Mouse (Mus musculus): ENCODE results near the gene Daxx. TPM values are rescaled to one million over a fixed set of nuclear protein-coding genes. Genes with fewer than 3 reads are reported as not detected.
"Not testable (repeated sequence)": the region's sequence is repeated elsewhere in the genome, so short reads cannot be mapped to it uniquely, and the experiment has no call there.

Daxx gene
- 51.0 TPM in 2 replicates for polyA plus RNA-seq (2015; fragmentation: Nextera tagmentation; extraction: Ambion mirVana)

GRCm38 (mm10) chr17:33909077-33909868, at the start of gene Daxx:
Gene Daxx (plus strand): TSS chr17:33909414.
- Histone ChIP-seq H3K9me3 (no peaks in the 10 kb centered on the region), H3K4me1 (replicated peaks) (peaks cover 41% of the 10 kb centered on the region), H3K9ac (peak within 1 kb of the TSS; percentile 92), H3K27ac (replicated peaks) (peak within 1 kb of the TSS; percentile 94), H3K4me3 (peak within 1 kb of the TSS; percentile 88), H3K36me3 (peaks cover 36% of the 10 kb centered on the region), H3K4me2 (peak within 1 kb of the TSS; percentile 94), H3K27me3 (no peaks in the 10 kb centered on the region)
- WGBS, result under 1% methylated on average over 68 of the region's 68 CpGs
- peak; percentile 96 for ATAC-seq (ENCODE audit: low read depth)

- ATAC-seq (ENCODE audit: low read depth), result no peak
- Histone ChIP-seq H3K36me3 (no peaks in the 10 kb centered on the region), H3K27ac (replicated peaks) (no peak overlapping the region), H3K4me2 (no peak overlapping the region), H3K4me3 (no peak overlapping the region), H3K9ac (no peak overlapping the region), H3K4me1 (replicated peaks) (no peaks in the 10 kb centered on the region), H3K27me3 (no peaks in the 10 kb centered on the region), H3K9me3 (no peaks in the 10 kb centered on the region)
- 38% methylated on average over 9 of the region's 9 CpGs for WGBS
Measured at GRCm38 (mm10) chr17:33865330-33866030, 43.7 kb upstream of the Daxx start.

- H3K4me2 ChIP-seq; H3K9me3 ChIP-seq; H3K27ac ChIP-seq (replicated peaks); H3K36me3 ChIP-seq; H3K4me1 ChIP-seq (replicated peaks); H3K4me3 ChIP-seq; H3K9ac ChIP-seq; H3K27me3 ChIP-seq; ATAC-seq (ENCODE audit: low read depth): not testable (repeated sequence)
- 78% methylated on average over 4 of the region's 12 CpGs for WGBS
Measured at GRCm38 (mm10) chr17:33873537-33873936, 35.7 kb upstream of the Daxx start, which contains the start of gene Gm7029. Gene Gm7029 (plus strand): TSS chr17:33873837.

- Histone ChIP-seq H3K4me1 (replicated peaks) (no peaks in the 10 kb centered on the region), H3K9ac (no peak overlapping the region), H3K36me3 (peaks cover 7% of the 10 kb centered on the region; the same call in 1 of the 2 replicates), H3K27ac (replicated peaks) (no peak overlapping the region), H3K27me3 (no peaks in the 10 kb centered on the region), H3K9me3 (no peaks in the 10 kb centered on the region), H3K4me3 (no peak overlapping the region), H3K4me2 (no peak overlapping the region)
- 87% methylated on average over 11 of the region's 11 CpGs for WGBS
- ATAC-seq (ENCODE audit: low read depth), result no peak
Measured at GRCm38 (mm10) chr17:33874411-33874810, 34.8 kb upstream of the Daxx start.

- ATAC-seq (ENCODE audit: low read depth); H3K27me3 ChIP-seq; H3K4me3 ChIP-seq; H3K4me1 ChIP-seq (replicated peaks); H3K27ac ChIP-seq (replicated peaks); H3K9ac ChIP-seq; H3K9me3 ChIP-seq; H3K4me2 ChIP-seq: not testable (repeated sequence)
- WGBS, result 80% methylated on average over 5 of the region's 5 CpGs
- peaks cover 10% of the 10 kb centered on the region; the same call in 1 of the 2 replicates for H3K36me3 ChIP-seq
Measured at GRCm38 (mm10) chr17:33875797-33876196, 33.4 kb upstream of the Daxx start.

GRCm38 (mm10) chr17:33884320-33884719, 24.9 kb upstream of the Daxx start:
- not testable (repeated sequence) for H3K27ac ChIP-seq (replicated peaks); H3K4me2 ChIP-seq; H3K4me1 ChIP-seq (replicated peaks); H3K9me3 ChIP-seq; H3K4me3 ChIP-seq; H3K27me3 ChIP-seq; ATAC-seq (ENCODE audit: low read depth); H3K9ac ChIP-seq
- 86% methylated on average over 10 of the region's 11 CpGs for WGBS
- peaks cover 10% of the 10 kb centered on the region; the same call in 1 of the 2 replicates for H3K36me3 ChIP-seq

GRCm38 (mm10) chr17:33887802-33888201, 21.4 kb upstream of the Daxx start:
- not testable (repeated sequence) for ATAC-seq (ENCODE audit: low read depth); H3K27ac ChIP-seq (replicated peaks); H3K9me3 ChIP-seq; H3K36me3 ChIP-seq; H3K4me2 ChIP-seq; H3K27me3 ChIP-seq; H3K9ac ChIP-seq; H3K4me3 ChIP-seq
- WGBS, result 84% methylated on average over 2 of the region's 2 CpGs
- H3K4me1 ChIP-seq (replicated peaks), result peaks cover 14% of the 10 kb centered on the region

- Histone ChIP-seq H3K4me2 (0 out of 2 replicates have a peak overlapping the region, but pooled peaks have one; percentile 11), H3K4me1 (replicated peaks) (peaks cover 14% of the 10 kb centered on the region)
- H3K27me3 ChIP-seq; H3K9me3 ChIP-seq; H3K4me3 ChIP-seq; ATAC-seq (ENCODE audit: low read depth); H3K9ac ChIP-seq; H3K27ac ChIP-seq (replicated peaks); H3K36me3 ChIP-seq: not testable (repeated sequence)
Measured at GRCm38 (mm10) chr17:33888230-33888629, 21.0 kb upstream of the Daxx start.

- WGBS, result under 1% methylated on average over 38 of the region's 44 CpGs
- Histone ChIP-seq H3K4me3 (peak overlapping the region; percentile 56), H3K4me2 (peak overlapping the region; percentile 75), H3K4me1 (replicated peaks) (peaks cover 14% of the 10 kb centered on the region), H3K9ac (peak overlapping the region; percentile 71)
- not testable (repeated sequence) for ATAC-seq (ENCODE audit: low read depth); H3K27ac ChIP-seq (replicated peaks); H3K27me3 ChIP-seq; H3K36me3 ChIP-seq; H3K9me3 ChIP-seq
Measured at GRCm38 (mm10) chr17:33889941-33890532, 19.2 kb upstream of the Daxx start.

- H3K4me3 ChIP-seq, result peak within 1 kb of the TSS; percentile 56
- peak within 1 kb of the TSS; percentile 71 for H3K9ac ChIP-seq
- H3K27me3 ChIP-seq, result no peaks in the 10 kb centered on the region
- H3K36me3 ChIP-seq, result no peaks in the 10 kb centered on the region
- no peaks in the 10 kb centered on the region for H3K9me3 ChIP-seq
- under 1% methylated on average over 49 of the region's 49 CpGs for WGBS
- H3K4me2 ChIP-seq, result peak within 1 kb of the TSS; percentile 75
- H3K27ac ChIP-seq (replicated peaks), result no peak within 1 kb of the TSS
- H3K4me1 ChIP-seq (replicated peaks), result peaks cover 14% of the 10 kb centered on the region
- peak; percentile 99 for ATAC-seq (ENCODE audit: low read depth)
Measured at GRCm38 (mm10) chr17:33890533-33891059, 18.6 kb upstream of the Daxx start, which contains the start of gene Kifc1. Gene Kifc1 (minus strand): TSS chr17:33890661.

- no peak overlapping the region for H3K9ac ChIP-seq
- H3K4me2 ChIP-seq, result no peak overlapping the region
- H3K4me3 ChIP-seq, result no peak overlapping the region
- no peaks in the 10 kb centered on the region for H3K36me3 ChIP-seq
- H3K4me1 ChIP-seq (replicated peaks), result peaks cover 14% of the 10 kb centered on the region
- no peaks in the 10 kb centered on the region for H3K27me3 ChIP-seq
- no peak overlapping the region for H3K27ac ChIP-seq (replicated peaks)
- ATAC-seq (ENCODE audit: low read depth), result no peak
- H3K9me3 ChIP-seq, result no peaks in the 10 kb centered on the region
- WGBS, result 67% methylated on average over 2 of the region's 2 CpGs
Measured at GRCm38 (mm10) chr17:33891357-33891756, 17.9 kb upstream of the Daxx start.

GRCm38 (mm10) chr17:33891892-33892291, 17.3 kb upstream of the Daxx start:
- H3K27me3 ChIP-seq; H3K4me2 ChIP-seq; H3K4me3 ChIP-seq; H3K27ac ChIP-seq (replicated peaks); H3K9ac ChIP-seq; H3K36me3 ChIP-seq; H3K9me3 ChIP-seq; ATAC-seq (ENCODE audit: low read depth): not testable (repeated sequence)
- peaks cover 14% of the 10 kb centered on the region for H3K4me1 ChIP-seq (replicated peaks)
- 77% methylated on average over 6 of the region's 6 CpGs for WGBS

Data from neural tube, embryonic 13.5 days (tissue).